Mouse (Mus musculus): ENCODE data around the gene Ccdc186. TPM values are rescaled to one million over a fixed set of nuclear protein-coding genes. Genes with fewer than 3 reads are reported as not detected.
"Not testable (repeated sequence)": the region's sequence is repeated elsewhere in the genome, so short reads cannot be mapped to it uniquely, and the experiment has no call there.

Ccdc186 gene
- polyA plus RNA-seq, 1 experiment from 2014 or later, result 33.0 TPM

GRCm38 (mm10) chr19:56801656-56802351, 20.2 kb downstream of the Ccdc186 start:
- DNase-seq (ENCODE audit: low read depth, low spot score) (no peak), ATAC-seq (no peak)
- in situ Hi-C loops (cut with MboI; ENCODE audit: low pct_unique_long_range_greater_than_20kb), result no loop called here
- CTCF ChIA-PET, result interaction anchor here (1.3 kb wide), 1 partner anchor 82 kb away, joined by 3 read pairs; no protein-coding TSS in a partner anchor
- H3K27me3 ChIP-seq, result no peaks in the 10 kb centered on the region
- TF ChIP-seq CTCF (IDR thresholded peaks at IDR 0.05), result no peak
- POLR2A ChIA-PET, result interaction anchor here (0.7 to 1.2 kb wide), 2 partner anchors 9 to 20 kb away, joined by 4 to 6 read pairs; partner anchors contain the start of gene Ccdc186

DNA sequence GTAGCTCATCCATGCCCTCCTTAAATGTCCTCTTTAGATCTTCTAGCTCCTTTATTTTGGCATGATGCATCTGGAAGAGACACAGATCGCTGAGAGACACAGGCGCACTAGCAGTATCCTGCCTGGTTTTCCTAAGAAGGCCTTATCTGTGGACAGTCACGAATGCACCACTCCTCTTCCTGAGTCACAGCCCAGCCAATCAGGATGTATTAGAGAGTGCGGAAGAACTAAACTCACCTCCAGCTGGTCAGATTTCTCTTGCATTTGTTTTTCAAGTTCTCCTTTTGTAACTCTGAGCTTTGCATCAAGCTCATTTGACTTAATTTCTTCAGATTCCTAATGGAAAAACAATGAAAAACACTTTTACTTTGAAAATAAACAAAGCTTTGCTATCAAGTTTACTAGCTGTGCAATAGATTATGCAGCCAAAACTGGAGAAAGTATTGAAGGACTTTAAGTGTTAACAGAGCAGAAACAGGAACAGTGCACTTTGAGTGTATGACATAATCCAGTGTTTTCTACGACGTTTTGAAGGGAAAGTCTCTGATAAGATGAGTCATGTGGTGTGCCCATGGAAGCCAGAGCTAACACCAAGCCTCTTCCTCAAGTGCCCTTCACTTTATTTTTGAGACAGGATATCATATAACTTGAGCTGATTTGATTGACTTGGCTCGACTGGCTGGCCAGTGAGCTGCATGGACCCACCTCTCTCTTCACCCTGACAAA, 20.9 kb downstream of the Ccdc186 start:
- TF ChIP-seq CTCF (IDR thresholded peaks at IDR 0.05), result no peak
- no peaks in the 10 kb centered on the region for H3K27me3 ChIP-seq
- ATAC-seq (no peak), DNase-seq (ENCODE audit: low read depth, low spot score) (no peak)
- ChIA-PET POLR2A (interaction anchor here (0.6 to 1.2 kb wide), 3 partner anchors 8 to 109 kb away, joined by 3 to 6 read pairs (median 4); partner anchors contain the start of gene Ccdc186), CTCF (interaction anchor here (1.0 to 1.6 kb wide), 3 partner anchors 8 to 82 kb away, joined by 3 to 4 read pairs (median 3); no protein-coding TSS in a partner anchor)
- in situ Hi-C loops (cut with MboI; ENCODE audit: low pct_unique_long_range_greater_than_20kb), result no loop called here

- POLR2A ChIA-PET, result no interaction called here
Measured at GRCm38 (mm10) chr19:56800226-56800625, 21.8 kb downstream of the Ccdc186 start.

GRCm38 (mm10) chr19:56797376-56797775, 24.6 kb downstream of the Ccdc186 start:
- CTCF ChIA-PET, result no interaction called here
- POLR2A ChIA-PET, result no interaction called here
- in situ Hi-C loops (cut with MboI; ENCODE audit: low pct_unique_long_range_greater_than_20kb), result no loop called here
- no peak for TF ChIP-seq CTCF (IDR thresholded peaks at IDR 0.05)
- ATAC-seq (no peak), DNase-seq (ENCODE audit: low read depth, low spot score) (no peak)
- no peaks in the 10 kb centered on the region for H3K27me3 ChIP-seq

More at GRCm38 (mm10) chr19:56800226-56800625, 21.8 kb downstream of the Ccdc186 start:
- TF ChIP-seq CTCF (IDR thresholded peaks at IDR 0.05), result no peak
- in situ Hi-C loops (cut with MboI; ENCODE audit: low pct_unique_long_range_greater_than_20kb), result no loop called here
- no peaks in the 10 kb centered on the region for H3K27me3 ChIP-seq
- CTCF ChIA-PET, result interaction anchor here (1.0 to 1.6 kb wide), 3 partner anchors 9 to 83 kb away, joined by 3 to 4 read pairs (median 3); no protein-coding TSS in a partner anchor
- no peak for DNase-seq (ENCODE audit: low read depth, low spot score)
- ATAC-seq, result no peak

DNA sequence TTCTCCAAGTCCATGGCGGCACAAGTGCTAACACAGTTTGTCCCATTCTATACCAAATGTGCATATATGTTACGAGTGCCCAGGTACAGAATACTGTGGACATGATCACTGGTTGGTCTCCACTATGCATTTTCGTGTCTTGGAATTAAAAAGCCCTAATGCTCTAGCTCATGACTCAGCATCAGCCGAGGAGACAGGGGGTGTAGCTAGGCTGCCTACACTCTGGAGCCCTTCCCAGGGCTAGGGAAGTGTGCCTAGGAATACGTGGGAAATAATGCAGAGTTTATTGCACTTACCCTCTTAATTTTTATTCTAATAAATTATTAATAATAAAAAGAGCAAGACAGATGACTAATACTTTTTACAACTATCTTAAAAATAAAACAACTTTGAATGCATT, 33.0 kb downstream of the Ccdc186 start:
- CTCF ChIA-PET, result no interaction called here
- in situ Hi-C loops (cut with MboI; ENCODE audit: low pct_unique_long_range_greater_than_20kb), result no loop called here

GRCm38 (mm10) chr19:56787911-56788310, 34.1 kb downstream of the Ccdc186 start:
- ChIA-PET POLR2A (no interaction called here), CTCF (no interaction called here)
- no peaks in the 10 kb centered on the region for H3K27me3 ChIP-seq
- in situ Hi-C loops (cut with MboI; ENCODE audit: low pct_unique_long_range_greater_than_20kb), result no loop called here
- no peak for TF ChIP-seq CTCF (IDR thresholded peaks at IDR 0.05)
- no peak for ATAC-seq
- no peak for DNase-seq (ENCODE audit: low read depth, low spot score)

More for the DNA sequence above, 33.0 kb downstream of the Ccdc186 start:
- DNase-seq (ENCODE audit: low read depth, low spot score), result no peak
- no peaks in the 10 kb centered on the region for H3K27me3 ChIP-seq
- TF ChIP-seq CTCF (IDR thresholded peaks at IDR 0.05), result no peak
- POLR2A ChIA-PET, result no interaction called here
- ATAC-seq, result no peak

- in situ Hi-C loops (cut with MboI; ENCODE audit: low pct_unique_long_range_greater_than_20kb), result loop anchor here (5.0 kb wide), 2 partner anchors 211 to 356 kb away; no protein-coding TSS in a partner anchor
- ATAC-seq; DNase-seq (ENCODE audit: low read depth, low spot score); POLR2A ChIA-PET; H3K27me3 ChIP-seq: not testable (repeated sequence)
- CTCF ChIA-PET, result interaction anchor here (1.1 kb wide), 1 partner anchor 213 kb away, joined by 4 read pairs; no protein-coding TSS in a partner anchor
Measured at GRCm38 (mm10) chr19:56778532-56778931, 43.5 kb downstream of the Ccdc186 start.

DNA sequence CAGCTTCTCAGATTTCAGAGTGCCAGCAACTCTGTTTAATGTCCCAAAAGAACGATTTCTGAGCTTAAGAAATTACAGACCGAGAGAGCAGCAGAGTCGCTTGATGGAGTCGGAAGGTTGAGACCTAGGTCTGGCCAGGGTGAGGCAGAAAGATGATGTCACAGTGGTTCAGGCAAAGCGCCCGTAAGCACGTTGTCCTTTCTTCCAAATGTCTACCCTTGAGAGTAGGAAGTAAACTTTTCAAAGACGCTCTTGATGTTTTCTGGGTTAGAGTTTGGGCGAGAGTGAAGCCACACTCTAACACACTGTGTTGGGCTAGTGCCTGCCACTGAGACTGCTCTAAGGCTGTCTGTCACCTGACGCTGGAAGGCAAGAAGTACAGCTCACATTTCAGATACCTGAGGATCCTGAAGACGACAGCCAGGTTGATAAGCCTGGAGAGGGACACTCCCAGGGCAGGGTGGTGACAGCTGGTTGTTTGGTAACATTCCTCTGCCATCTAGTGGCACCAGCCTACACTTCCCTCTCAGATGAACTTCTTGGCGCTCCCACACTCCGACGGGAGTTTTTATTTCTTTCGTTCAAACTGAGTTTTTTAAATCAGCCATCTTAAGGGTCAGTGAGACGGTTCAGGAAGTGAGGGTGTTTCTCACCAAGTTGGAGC, 45.1 kb downstream of the Ccdc186 start:
- CTCF ChIA-PET, result interaction anchor here (0.6 to 3.3 kb wide), 15 partner anchors 11 to 378 kb away, joined by 3 to 14 read pairs (median 4); no protein-coding TSS in a partner anchor
- TF ChIP-seq CTCF (IDR thresholded peaks at IDR 0.05), result peak; percentile 83
- POLR2A ChIA-PET, result interaction anchor here (1.4 kb wide), 1 partner anchor 354 kb away, joined by 3 read pairs; no protein-coding TSS in a partner anchor
- DNase-seq (ENCODE audit: low read depth, low spot score) (no peak), ATAC-seq (peak; percentile 38)
- in situ Hi-C loops (cut with MboI; ENCODE audit: low pct_unique_long_range_greater_than_20kb), result loop anchor here (5.0 kb wide), 2 partner anchors 210 to 355 kb away; no protein-coding TSS in a partner anchor
- peaks cover 6% of the 10 kb centered on the region for H3K27me3 ChIP-seq

GRCm38 (mm10) chr19:56775893-56776718, 45.9 kb downstream of the Ccdc186 start:
- ChIA-PET POLR2A (interaction anchor here (1.4 kb wide), 1 partner anchor 353 kb away, joined by 3 read pairs; no protein-coding TSS in a partner anchor), CTCF (interaction anchor here (0.6 to 3.3 kb wide), 15 partner anchors 10 to 377 kb away, joined by 3 to 14 read pairs (median 3); no protein-coding TSS in a partner anchor)
- H3K27me3 ChIP-seq, result peaks cover 6% of the 10 kb centered on the region
- no peak for TF ChIP-seq CTCF (IDR thresholded peaks at IDR 0.05)
- in situ Hi-C loops (cut with MboI; ENCODE audit: low pct_unique_long_range_greater_than_20kb), result loop anchor here (5.0 kb wide), 2 partner anchors 209 to 354 kb away; no protein-coding TSS in a partner anchor
- no peak for DNase-seq (ENCODE audit: low read depth, low spot score)
- no peak for ATAC-seq

Data from Patski (cell line).